Mouse (Mus musculus) embryonic fibroblast, embryonic 13.5 days (primary cell): ENCODE results near the gene Phlpp1. TPM values are rescaled to one million over a fixed set of nuclear protein-coding genes. Genes with fewer than 3 reads are reported as not detected.

Experiments used
- H3K27ac ChIP-seq: 2 replicates; pipeline ENCODE4 v1.5.1; 2012; ENCODE audit warnings: low read length, control low read depth, inconsistent platforms; ENCODE audit not compliant: insufficient read depth
- H3K4me1 ChIP-seq: 2 replicates; pipeline ENCODE4 v1.6.1; 2011; ENCODE audit warnings: low read length; ENCODE audit not compliant: control insufficient read depth, insufficient read depth
- H3K4me3 ChIP-seq: 2 replicates; pipeline ENCODE4 v1.5.1; 2011; ENCODE audit warnings: mild to moderate bottlenecking, control low read depth, low read length; ENCODE audit not compliant: insufficient read depth
- CTCF ChIP-seq: IDR thresholded peaks from 2 replicates; pipeline ENCODE4 v1.5.1; 2011; ENCODE audit warnings: mild to moderate bottlenecking, control low read depth, low read length, moderate library complexity, borderline replicate concordance; ENCODE audit not compliant: insufficient read depth
- POLR2A ChIP-seq: IDR thresholded peaks from 2 replicates; pipeline ENCODE4 v1.6.1; 2011; ENCODE audit warnings: low read depth, mild to moderate bottlenecking, control low read depth, low read length, moderate library complexity
- polyA plus RNA-seq: library from polyadenylated mRNA; stranded (reverse); fragments of >200 nt; gene quantifications from 2 replicates; pipeline ENCODE4 v1.2.4, GENCODE M21; 2011; ENCODE audit warnings: low read depth; ENCODE audit not compliant: missing spikeins, insufficient read length

The Phlpp1 gene
- polyA plus RNA-seq, 1 experiment = 14.3 TPM

- Histone ChIP-seq H3K4me3 (no peak overlapping the region), H3K27ac (no peak overlapping the region), H3K4me1 (peaks cover 26% of the 10 kb centered on the region)
- TF ChIP-seq CTCF (no peak), POLR2A (no peak)
Observed at GRCm38 (mm10) chr1:106321432-106322126, 150.0 kb downstream of the Phlpp1 start.

GRCm38 (mm10) chr1:106326691-106327090, 155.1 kb downstream of the Phlpp1 start:
- H3K27ac ChIP-seq = 0 out of 2 replicates have a peak overlapping the region, but pooled peaks have one; percentile 0
- H3K4me3 ChIP-seq = no peak overlapping the region
- peaks cover 16% of the 10 kb centered on the region for H3K4me1 ChIP-seq
- TF ChIP-seq POLR2A (no peak), CTCF (no peak)

GRCm38 (mm10) chr1:106342100-106342499, 170.5 kb downstream of the Phlpp1 start:
- Histone ChIP-seq H3K4me3 (no peak overlapping the region), H3K4me1 (peaks cover 5% of the 10 kb centered on the region), H3K27ac (no peak overlapping the region)
- TF ChIP-seq POLR2A (no peak), CTCF (no peak)

- TF ChIP-seq CTCF = no peak
- no peak for TF ChIP-seq POLR2A
- no peak overlapping the region for H3K4me3 ChIP-seq
- H3K27ac ChIP-seq = no peak overlapping the region
- H3K4me1 ChIP-seq = peaks cover 5% of the 10 kb centered on the region
Observed at GRCm38 (mm10) chr1:106345265-106345664, 173.7 kb downstream of the Phlpp1 start.

- TF ChIP-seq POLR2A (no peak), CTCF (0 out of 2 replicates have a peak, but pooled peaks have one; percentile 24)
- peaks cover under 1% of the 10 kb centered on the region; the same call in 1 of the 2 replicates for H3K4me1 ChIP-seq
Observed at GRCm38 (mm10) chr1:106346776-106347175, 175.2 kb downstream of the Phlpp1 start.

GRCm38 (mm10) chr1:106349116-106349515, 177.6 kb downstream of the Phlpp1 start:
- Histone ChIP-seq H3K4me3 (no peak overlapping the region), H3K4me1 (no peaks in the 10 kb centered on the region), H3K27ac (no peak overlapping the region)
- TF ChIP-seq POLR2A (no peak), CTCF (no peak)

More at GRCm38 (mm10) chr1:106346776-106347175, 175.2 kb downstream of the Phlpp1 start:
- H3K27ac ChIP-seq = no peak overlapping the region
- H3K4me3 ChIP-seq = no peak overlapping the region

GRCm38 (mm10) chr1:106351512-106351911, 180.0 kb downstream of the Phlpp1 start:
- Histone ChIP-seq H3K4me3 (no peak overlapping the region), H3K27ac (no peak overlapping the region), H3K4me1 (no peaks in the 10 kb centered on the region)
- TF ChIP-seq POLR2A (no peak), CTCF (no peak)

- Histone ChIP-seq H3K27ac (no peak overlapping the region), H3K4me1 (no peaks in the 10 kb centered on the region), H3K4me3 (no peak overlapping the region)
- TF ChIP-seq POLR2A = no peak
- TF ChIP-seq CTCF = no peak
Observed at GRCm38 (mm10) chr1:106352801-106353511, 181.4 kb downstream of the Phlpp1 start.

GRCm38 (mm10) chr1:106353993-106354392, 182.4 kb downstream of the Phlpp1 start:
- no peak overlapping the region for H3K27ac ChIP-seq
- H3K4me3 ChIP-seq = no peak overlapping the region
- no peaks in the 10 kb centered on the region for H3K4me1 ChIP-seq
- no peak for TF ChIP-seq CTCF
- no peak for TF ChIP-seq POLR2A

- TF ChIP-seq POLR2A = no peak
- no peak for TF ChIP-seq CTCF
- no peak overlapping the region for H3K4me3 ChIP-seq
- H3K27ac ChIP-seq = no peak overlapping the region
- no peaks in the 10 kb centered on the region for H3K4me1 ChIP-seq
Observed at GRCm38 (mm10) chr1:106359474-106359873, 187.9 kb downstream of the Phlpp1 start.
